Mouse (Mus musculus) NIH3T3 (cell line): Measurements from ENCODE around the gene Zfp618.
A peak's percentile ranks its signal among the peaks of the same experiment; 100 is the strongest.

Experiments
- DNase-seq: peaks from one replicate; pipeline ENCODE4 v3.0.0-alpha.2; 2012; ENCODE audit warnings: low read depth

Gene Zfp618

DNA sequence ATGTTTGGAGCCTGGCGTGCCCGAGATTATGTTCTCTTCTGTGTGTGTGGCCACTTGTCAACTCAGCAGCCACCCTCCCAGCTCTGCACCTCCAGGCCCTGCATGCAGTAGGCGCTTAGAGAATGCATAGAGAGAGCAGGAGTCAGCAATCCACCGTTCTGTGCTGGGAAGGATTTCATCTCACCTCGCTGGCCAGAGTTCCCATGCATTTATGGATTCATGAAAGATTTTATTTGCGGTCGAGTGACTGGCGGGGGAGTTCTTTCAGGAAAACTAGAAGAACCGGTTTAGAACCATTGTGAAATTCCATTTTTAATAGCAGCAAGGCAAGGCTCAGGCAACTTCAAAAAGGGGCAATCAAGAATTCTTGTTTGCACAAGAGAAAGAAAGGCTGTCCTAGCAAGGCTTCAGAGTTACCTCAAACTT is 67.2 kb downstream of the Zfp618 start:
- no peak for DNase-seq

DNA sequence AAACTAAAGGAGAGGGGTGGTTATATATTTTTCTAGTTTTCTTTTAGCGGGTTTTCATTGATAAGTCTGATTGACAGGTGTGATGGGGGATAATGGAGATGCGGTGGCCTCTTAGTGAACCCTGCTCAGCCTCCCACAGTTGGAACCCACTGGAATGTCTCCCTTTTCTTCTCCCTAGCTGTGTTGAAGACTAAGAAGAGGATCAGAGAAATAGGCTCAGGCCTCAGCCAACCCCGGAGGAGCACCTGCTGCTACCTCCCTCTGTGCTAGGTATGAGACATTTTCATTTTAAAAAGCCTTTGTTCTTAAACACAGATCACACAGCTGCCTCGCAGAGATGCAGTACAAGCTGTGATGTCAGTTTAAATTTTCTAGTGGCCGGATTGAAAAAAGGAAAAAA is 68.4 kb downstream of the Zfp618 start:
- no peak for DNase-seq

DNA sequence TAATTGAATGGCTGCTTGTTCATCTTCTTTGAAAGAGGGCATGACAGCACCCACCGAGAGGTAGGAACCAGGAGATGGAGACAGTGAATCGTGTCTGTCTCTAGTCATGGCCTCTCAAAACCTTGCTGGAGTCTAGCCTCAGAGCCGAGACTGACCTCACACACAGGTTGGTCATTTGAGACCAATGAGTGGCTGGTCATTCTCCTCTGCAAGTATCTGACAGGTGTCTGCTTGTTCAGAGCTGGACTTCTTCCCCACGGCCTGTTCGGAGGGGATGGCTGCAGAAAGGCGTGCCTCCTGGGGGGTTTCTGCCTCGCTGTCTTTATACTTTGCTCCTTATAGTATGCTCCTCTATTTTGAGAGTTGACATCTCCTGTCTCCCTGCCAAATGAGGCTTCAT is 70.6 kb downstream of the Zfp618 start:
- no peak for DNase-seq

- no peak for DNase-seq
These were observed 71.4 kb downstream of the Zfp618 start for GRCm38 (mm10) chr4:63036790-63037189.

GRCm38 (mm10) chr4:63037555-63037954 is 72.2 kb downstream of the Zfp618 start:
- DNase-seq: no peak

- DNase-seq: no peak
These were observed 72.9 kb downstream of the Zfp618 start for GRCm38 (mm10) chr4:63038265-63038664.

DNA sequence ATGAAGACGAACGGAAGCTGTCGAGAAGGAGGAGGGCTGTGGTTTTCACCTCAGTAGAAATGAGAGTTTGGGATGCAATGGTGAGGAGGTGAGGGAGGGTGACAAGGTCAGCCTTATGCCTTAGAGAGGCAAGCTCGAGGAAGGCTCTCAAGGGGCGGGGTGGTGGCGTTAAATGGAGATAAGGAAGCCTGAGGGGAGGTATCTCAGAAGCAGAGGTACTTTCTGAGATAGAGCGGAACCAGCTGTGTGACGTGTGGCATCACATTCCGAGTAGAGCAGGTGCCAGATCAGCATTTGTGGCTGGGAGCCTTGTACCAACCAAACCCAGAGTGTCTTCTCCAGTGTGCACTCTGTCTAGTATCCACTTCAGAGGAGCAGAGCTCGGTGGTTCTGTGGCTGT is 73.6 kb downstream of the Zfp618 start:
- no peak for DNase-seq

DNA sequence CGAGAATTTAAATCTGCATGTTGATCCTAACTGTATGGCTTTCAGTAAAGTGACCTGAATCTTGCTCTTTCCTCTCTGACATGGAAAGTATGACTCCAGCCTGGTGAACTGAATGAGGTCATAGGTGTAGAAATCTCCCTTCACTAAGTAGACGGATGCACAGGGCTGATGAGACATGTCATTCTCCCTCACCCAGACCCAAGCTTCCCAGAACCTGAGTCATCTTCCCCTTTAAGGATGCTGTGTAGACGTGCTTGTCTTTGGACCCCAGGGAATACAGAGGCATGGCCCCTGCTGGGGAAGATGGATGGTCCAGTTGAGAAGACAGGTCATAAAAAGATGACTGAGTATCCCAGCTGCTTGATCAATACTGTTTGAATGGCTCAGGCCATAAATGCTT is 83.2 kb downstream of the Zfp618 start:
- peak; percentile 76 for DNase-seq

DNA sequence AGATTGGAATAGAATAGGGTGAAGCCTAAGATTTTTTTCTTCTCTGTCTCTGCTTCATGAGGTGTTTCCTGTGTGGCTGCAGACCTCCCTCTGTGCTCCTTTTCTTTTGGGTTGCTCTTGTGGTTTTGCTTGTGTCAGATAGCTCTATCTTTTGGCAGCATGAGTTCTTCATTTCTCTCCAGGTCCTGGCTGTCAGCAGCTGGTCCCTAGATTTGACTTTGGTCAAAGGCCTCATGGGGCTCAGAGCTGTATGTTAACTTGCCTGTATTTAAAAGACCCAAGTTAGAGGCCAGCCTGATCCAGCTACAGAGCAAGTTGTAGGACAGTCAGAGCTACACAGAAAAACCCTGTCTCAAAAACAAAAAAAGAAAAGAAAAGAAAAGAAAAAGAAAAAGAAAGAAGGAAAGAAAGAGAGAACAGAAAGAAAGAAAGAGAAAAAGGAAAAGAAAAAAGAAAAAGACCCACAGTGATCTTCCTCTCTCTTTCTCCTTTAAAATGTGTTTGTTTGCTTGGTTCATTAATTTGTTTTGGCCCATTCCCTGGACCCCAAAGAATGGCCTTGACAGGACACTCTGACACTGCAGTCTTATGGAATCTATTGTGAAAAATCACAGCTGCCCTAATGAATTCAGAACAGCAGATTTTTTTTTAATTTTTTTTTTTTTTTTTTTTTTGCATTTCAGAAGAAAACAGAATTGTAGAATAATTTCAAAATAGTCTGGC is 84.4 kb downstream of the Zfp618 start:
- DNase-seq: peak; percentile 37

DNA sequence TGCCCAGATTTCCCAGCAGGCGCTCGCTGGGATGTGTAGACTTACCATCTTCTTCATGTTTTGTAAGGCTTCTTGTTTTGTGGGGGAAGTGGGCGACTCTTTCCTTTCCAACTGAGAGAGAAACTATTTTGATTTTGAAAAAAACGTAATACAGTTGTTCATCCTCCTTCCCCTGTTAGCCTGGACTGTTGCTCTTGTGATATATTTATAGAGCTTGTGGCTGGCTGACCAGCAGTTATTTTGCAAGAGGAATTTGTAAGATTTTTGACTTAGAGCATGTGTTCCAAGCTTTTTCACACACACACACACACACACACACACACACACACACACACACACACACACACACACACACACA is 84.9 kb downstream of the Zfp618 start:
- DNase-seq: peak; percentile 82

- peak; percentile 33 for DNase-seq
These were observed 85.6 kb downstream of the Zfp618 start for GRCm38 (mm10) chr4:63050949-63051348.

DNA sequence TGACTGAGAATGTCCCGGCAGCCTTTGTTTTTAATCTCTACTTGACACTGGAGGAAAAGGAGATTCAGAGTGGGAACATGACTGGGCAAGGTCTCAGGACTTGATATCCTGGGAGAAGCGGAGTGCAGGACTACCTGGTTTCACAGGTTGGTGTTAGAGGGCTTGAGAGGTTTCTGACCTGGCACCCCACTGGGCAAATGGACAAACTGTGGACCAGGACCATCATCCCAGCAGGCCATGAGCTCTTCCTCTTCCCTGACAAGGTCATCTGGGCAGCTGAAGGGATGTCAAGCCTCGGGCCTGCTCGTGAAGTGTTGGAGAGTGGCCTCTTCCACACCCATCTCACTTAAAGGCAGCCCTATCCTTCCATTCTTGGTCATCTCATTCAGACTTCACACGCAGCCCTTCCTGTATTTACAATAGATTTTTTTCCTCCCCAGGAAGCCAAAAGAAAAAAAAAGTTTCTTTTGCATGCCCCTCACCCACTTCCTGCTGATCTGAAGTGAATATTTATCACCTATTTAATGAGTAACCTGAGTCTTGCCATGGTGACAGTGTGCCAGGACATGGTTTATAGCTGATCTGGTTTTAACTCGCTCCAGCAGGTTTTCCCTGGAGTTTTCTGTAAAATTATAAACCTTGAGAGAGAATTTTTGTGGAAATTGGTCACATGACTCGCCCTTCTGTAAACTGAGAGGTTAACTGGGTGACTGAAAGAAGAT is 86.7 kb downstream of the Zfp618 start:
- no peak for DNase-seq

DNA sequence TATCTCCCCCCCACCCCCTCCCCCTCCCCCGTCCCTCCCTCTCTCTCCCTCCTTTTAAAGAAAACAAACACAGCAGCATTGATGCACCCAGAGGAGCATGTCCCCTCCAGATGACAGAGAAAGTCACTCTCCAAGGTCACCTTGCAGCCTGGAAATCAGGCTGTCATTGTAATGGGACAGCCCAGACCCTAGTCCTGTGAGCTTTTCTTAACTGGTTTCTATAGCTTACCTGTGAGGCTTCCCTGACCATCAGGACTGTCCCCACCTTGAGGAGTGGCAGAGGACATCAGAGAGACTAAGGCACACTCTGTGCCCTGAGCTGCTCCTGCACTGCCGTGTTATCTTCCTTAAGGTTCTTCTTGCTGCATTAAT is 87.3 kb downstream of the Zfp618 start:
- no peak for DNase-seq

- DNase-seq: peak; percentile 29
These were observed 89.9 kb downstream of the Zfp618 start for GRCm38 (mm10) chr4:63055216-63055745.

- DNase-seq: peak; percentile 53
These were observed 91.5 kb downstream of the Zfp618 start for GRCm38 (mm10) chr4:63056641-63057415.

DNA sequence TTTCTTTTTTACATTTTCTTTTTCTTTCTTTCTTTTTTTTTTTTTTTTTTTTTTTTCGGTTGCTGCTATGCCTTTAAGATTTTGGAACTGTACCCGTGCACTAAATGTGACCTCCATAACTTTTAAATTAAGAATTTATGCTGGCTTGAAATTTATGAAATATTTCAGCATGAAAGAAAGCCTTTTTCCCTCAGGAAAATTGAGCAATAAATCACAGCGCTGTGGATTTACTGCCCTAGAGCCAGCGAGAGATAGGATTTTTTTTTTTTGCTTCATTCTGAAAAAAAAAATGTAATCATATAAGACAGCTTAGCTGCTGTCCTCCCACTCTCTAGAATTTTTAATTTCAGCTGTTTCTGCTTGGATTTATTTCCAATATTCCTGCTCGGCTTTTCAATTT is 92.2 kb downstream of the Zfp618 start:
- peak; percentile 78 for DNase-seq

DNA sequence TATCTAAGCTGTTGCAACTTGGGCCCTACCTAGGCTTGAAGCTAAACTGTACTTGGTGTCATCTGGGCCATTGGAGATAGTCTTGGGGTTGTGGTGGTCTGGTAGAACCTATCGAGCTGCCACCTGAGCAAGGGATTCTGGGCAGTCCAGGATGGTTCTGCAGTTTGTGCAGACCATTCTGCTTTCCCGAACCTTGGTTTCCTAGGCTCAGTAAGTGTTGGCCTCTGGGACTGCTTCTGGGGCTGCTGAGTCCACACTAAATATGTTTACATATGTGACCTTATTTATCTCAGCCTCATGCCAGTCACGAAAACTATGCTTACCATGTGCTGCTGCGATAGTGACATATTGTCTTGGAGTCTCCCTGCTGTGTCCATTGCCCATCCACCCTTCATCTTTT is 93.3 kb downstream of the Zfp618 start:
- no peak for DNase-seq

GRCm38 (mm10) chr4:63060358-63060757 is 95.0 kb downstream of the Zfp618 start:
- DNase-seq: no peak

DNA sequence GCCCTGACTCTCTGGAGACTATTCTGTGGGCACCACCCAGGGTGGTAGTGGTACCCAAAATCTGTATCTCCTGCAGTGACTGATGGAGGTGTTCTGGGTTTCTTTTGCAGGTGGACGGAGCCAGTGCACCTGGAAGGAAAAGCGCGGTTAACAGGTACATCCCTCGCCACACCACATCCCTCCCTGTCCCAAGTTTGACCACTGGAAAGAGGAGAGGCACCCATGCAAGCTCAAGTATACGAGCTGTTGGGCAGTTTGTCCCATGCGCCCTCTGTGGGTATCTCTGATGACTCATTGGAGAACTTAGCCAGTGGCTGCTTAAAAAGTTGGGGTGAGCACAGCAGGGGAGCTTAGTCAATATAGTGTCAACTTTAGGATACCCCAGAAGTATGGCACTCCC is 96.0 kb downstream of the Zfp618 start:
- DNase-seq: no peak

GRCm38 (mm10) chr4:63063360-63063759 is 98.0 kb downstream of the Zfp618 start:
- DNase-seq: no peak

- DNase-seq: no peak
These were observed 99.5 kb downstream of the Zfp618 start for GRCm38 (mm10) chr4:63064911-63065310.

- no peak for DNase-seq
These were observed 101.4 kb downstream of the Zfp618 start for GRCm38 (mm10) chr4:63066796-63067195.

GRCm38 (mm10) chr4:63067822-63068221 is 102.4 kb downstream of the Zfp618 start:
- DNase-seq: no peak
